In the genomic region with DNA sequence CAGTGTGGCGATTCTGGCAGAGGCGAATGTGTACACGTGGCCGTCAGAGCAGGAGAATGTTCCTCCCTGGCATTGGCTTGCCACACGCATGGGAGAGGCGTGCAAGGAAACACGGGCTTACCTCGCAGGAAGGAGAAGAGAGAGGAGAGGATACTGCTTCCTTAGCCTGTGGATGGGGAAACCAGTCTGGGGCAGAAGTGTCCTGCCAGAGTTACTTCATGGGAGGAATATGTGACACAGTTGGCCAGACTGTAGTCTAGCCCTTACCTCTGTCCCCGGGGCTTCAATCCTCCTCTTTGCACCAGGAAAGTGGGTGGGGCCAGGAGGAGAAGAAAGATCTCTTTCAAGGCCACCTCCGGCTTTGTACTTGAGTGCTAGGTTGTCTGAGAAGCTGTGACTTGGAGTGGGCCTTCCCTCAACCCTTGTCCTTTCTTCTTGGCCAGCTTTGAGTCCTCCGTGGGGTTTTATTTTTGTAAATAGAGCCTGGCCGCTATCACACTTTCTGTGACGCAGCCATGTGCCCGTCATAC, we compare ENCODE assay signal across 9 mouse cellular contexts. TPM values are rescaled to one million over a fixed set of nuclear protein-coding genes. Genes with fewer than 3 reads are reported as not detected.
DNase-seq lines count a peak whose midpoint lies in the region; ATAC-seq lines count a peak whose summit lies in the region.
"Had no signal": no experiment of that assay in that cellular context is flagged by ENCODE, and none has a peak within 500 bp of the region (broad histone marks: within the 10 kb centered on the region; RNA-seq: fewer than 3 reads in every experiment).

No protein-coding gene starts in this region.

- no peaks in the 10 kb centered on the region for H3K27me3 ChIP-seq in forebrain, embryonic 13.5 days
- H3K27me3 ChIP-seq in forebrain, embryonic 15.5 days, result no peaks in the 10 kb centered on the region
- no peaks in the 10 kb centered on the region for H3K27me3 ChIP-seq in lung, embryonic 15.5 days
- H3K27me3 ChIP-seq in heart, embryonic 16.5 days (ENCODE audit: control insufficient read depth, insufficient read depth, low read length), result no peaks in the 10 kb centered on the region
- no peaks in the 10 kb centered on the region for H3K27me3 ChIP-seq in neural tube, embryonic 15.5 days (replicated peaks)

- H3K27ac ChIP-seq in forebrain, embryonic 13.5 days, result no peak overlapping the region
- H3K27ac ChIP-seq in forebrain, embryonic 15.5 days (replicated peaks), result no peak overlapping the region
- peak overlapping the region; percentile 98 for H3K27ac ChIP-seq in lung, embryonic 15.5 days
- H3K27ac ChIP-seq in heart, embryonic 16.5 days (ENCODE audit: low read length), result no peak overlapping the region
- H3K27ac ChIP-seq in neural tube, embryonic 15.5 days (replicated peaks), result no peak overlapping the region

- H3K36me3 ChIP-seq in forebrain, embryonic 13.5 days (ENCODE audit: poor library complexity, severe bottlenecking), result no peaks in the 10 kb centered on the region
- H3K36me3 ChIP-seq in forebrain, embryonic 15.5 days, result no peaks in the 10 kb centered on the region
- no peaks in the 10 kb centered on the region for H3K36me3 ChIP-seq in lung, embryonic 15.5 days
- no peaks in the 10 kb centered on the region for H3K36me3 ChIP-seq in heart, embryonic 16.5 days (ENCODE audit: control insufficient read depth, insufficient read depth)
- H3K36me3 ChIP-seq in neural tube, embryonic 15.5 days, result no peaks in the 10 kb centered on the region

- no peak for ATAC-seq in forebrain, embryonic 13.5 days
- no peak for ATAC-seq in forebrain, embryonic 15.5 days (replicated peaks)
- no peak for ATAC-seq in lung, embryonic 15.5 days (ENCODE audit: borderline replicate concordance, extremely low read depth, low FRiP score, low TSS enrichment)
- ATAC-seq in heart, embryonic 16.5 days (replicated peaks; ENCODE audit: extremely low read depth, insufficient read depth, low FRiP score), result no peak
- ATAC-seq in neural tube, embryonic 15.5 days (ENCODE audit: low FRiP score), result no peak

- H3K4me2 ChIP-seq in forebrain, embryonic 13.5 days, result 0 out of 2 replicates have a peak overlapping the region, but pooled peaks have one; percentile 1
- H3K4me2 ChIP-seq in forebrain, embryonic 15.5 days (replicated peaks), result no peak overlapping the region
- H3K4me2 ChIP-seq in lung, embryonic 15.5 days, result peak overlapping the region; percentile 77
- H3K4me2 ChIP-seq in heart, embryonic 16.5 days (ENCODE audit: low read depth, low read length), result peak overlapping the region; percentile 6; the same call in 1 of the 2 replicates
- peak overlapping the region; percentile 74; the same call in 1 of the 2 replicates for H3K4me2 ChIP-seq in neural tube, embryonic 15.5 days

- no peak for DNase-seq in lung, postnatal 25 days (ENCODE audit: low spot score)
- no peak for DNase-seq in urinary bladder, postnatal 10 days (ENCODE audit: low spot score)
- no peak for DNase-seq in retina, postnatal 1 day

- H3K4me1 ChIP-seq in forebrain, embryonic 13.5 days, result peaks cover 51% of the 10 kb centered on the region
- H3K4me1 ChIP-seq in forebrain, embryonic 15.5 days, result peaks cover 51% of the 10 kb centered on the region
- H3K4me1 ChIP-seq in lung, embryonic 15.5 days, result peaks cover 74% of the 10 kb centered on the region
- peaks cover 60% of the 10 kb centered on the region for H3K4me1 ChIP-seq in heart, embryonic 16.5 days (ENCODE audit: control insufficient read depth, insufficient read depth, low read length)
- H3K4me1 ChIP-seq in neural tube, embryonic 15.5 days, result peaks cover 73% of the 10 kb centered on the region

- H3K9ac ChIP-seq in forebrain, embryonic 13.5 days, result no peak overlapping the region
- H3K9ac ChIP-seq in forebrain, embryonic 15.5 days (replicated peaks), result no peak overlapping the region
- H3K9ac ChIP-seq in lung, embryonic 15.5 days, result no peak overlapping the region
- 0 out of 2 replicates have a peak overlapping the region, but pooled peaks have one; percentile 11 for H3K9ac ChIP-seq in heart, embryonic 16.5 days (ENCODE audit: low read length)
- no peak overlapping the region for H3K9ac ChIP-seq in neural tube, embryonic 15.5 days (replicated peaks)

- 82% methylated on average over 14 of the region's 14 CpGs for WGBS in forebrain, embryonic 13.5 days
- 79% methylated on average over 14 of the region's 14 CpGs for WGBS in forebrain, embryonic 15.5 days
- WGBS in lung, embryonic 15.5 days, result 53% methylated on average over 14 of the region's 14 CpGs
- WGBS in heart, embryonic 16.5 days, result 58% methylated on average over 14 of the region's 14 CpGs
- 82% methylated on average over 14 of the region's 14 CpGs for WGBS in neural tube, embryonic 15.5 days

- H3K4me3 ChIP-seq in forebrain, embryonic 13.5 days, result no peak overlapping the region
- H3K4me3 ChIP-seq in forebrain, embryonic 15.5 days, result no peak overlapping the region
- H3K4me3 ChIP-seq in lung, embryonic 15.5 days, result no peak overlapping the region
- H3K4me3 ChIP-seq in heart, embryonic 16.5 days (ENCODE audit: low read length), result no peak overlapping the region
- no peak overlapping the region for H3K4me3 ChIP-seq in neural tube, embryonic 15.5 days (replicated peaks)

- H3K9me3 ChIP-seq in forebrain, embryonic 13.5 days (replicated peaks), result no peaks in the 10 kb centered on the region
- no peaks in the 10 kb centered on the region for H3K9me3 ChIP-seq in forebrain, embryonic 15.5 days
- H3K9me3 ChIP-seq in lung, embryonic 15.5 days, result no peaks in the 10 kb centered on the region
- H3K9me3 ChIP-seq in heart, embryonic 16.5 days (replicated peaks; ENCODE audit: control insufficient read depth, low read length), result no peaks in the 10 kb centered on the region
- no peaks in the 10 kb centered on the region for H3K9me3 ChIP-seq in neural tube, embryonic 15.5 days (replicated peaks)

RNA-seq across cellular contexts. Expression of gene Fam102a, which starts 4.4 kb away (rescaled TPM):
- 4.5 and 5.2 TPM in 2 replicates for polyA plus RNA-seq in forebrain, embryonic 13.5 days (2015; fragmentation: Nextera tagmentation; extraction: Ambion mirVana)
- polyA plus RNA-seq in forebrain, embryonic 15.5 days (2015; fragmentation: Nextera tagmentation; extraction: Ambion mirVana), result 5.7 and 6.1 TPM in 2 replicates
- polyA plus RNA-seq in lung, embryonic 15.5 days (2015; fragmentation: Nextera tagmentation; extraction: Ambion mirVana), result 12.3 and 12.6 TPM in 2 replicates
- polyA plus RNA-seq in heart, embryonic 16.5 days (2015; fragmentation: Nextera tagmentation; extraction: Ambion mirVana), result 5.8 and 6.6 TPM in 2 replicates
- polyA plus RNA-seq in neural tube, embryonic 15.5 days (2015; fragmentation: Nextera tagmentation; extraction: Ambion mirVana), result 6.7 and 7.0 TPM in 2 replicates

RNA-seq across cellular contexts. Expression of gene Dpm2, which starts 31.1 kb away (rescaled TPM):
- 127 and 129 TPM in 2 replicates for polyA plus RNA-seq in forebrain, embryonic 13.5 days (2015; fragmentation: Nextera tagmentation; extraction: Ambion mirVana)
- polyA plus RNA-seq in forebrain, embryonic 15.5 days (2015; fragmentation: Nextera tagmentation; extraction: Ambion mirVana), result 136 TPM in 2 replicates
- polyA plus RNA-seq in lung, embryonic 15.5 days (2015; fragmentation: Nextera tagmentation; extraction: Ambion mirVana), result 101 and 107 TPM in 2 replicates
- 72.1 and 73.0 TPM in 2 replicates for polyA plus RNA-seq in heart, embryonic 16.5 days (2015; fragmentation: Nextera tagmentation; extraction: Ambion mirVana)
- 141 and 147 TPM in 2 replicates for polyA plus RNA-seq in neural tube, embryonic 15.5 days (2015; fragmentation: Nextera tagmentation; extraction: Ambion mirVana)

RNA-seq across cellular contexts. Expression of gene Pip5kl1, which starts 35.1 kb away (rescaled TPM):
- 1.7 and 3.4 TPM in 2 replicates for polyA plus RNA-seq in forebrain, embryonic 13.5 days (2015; fragmentation: Nextera tagmentation; extraction: Ambion mirVana)
- polyA plus RNA-seq in forebrain, embryonic 15.5 days (2015; fragmentation: Nextera tagmentation; extraction: Ambion mirVana), result 3.5 and 4.2 TPM in 2 replicates
- 0.30 and 0.39 TPM in 2 replicates for polyA plus RNA-seq in lung, embryonic 15.5 days (2015; fragmentation: Nextera tagmentation; extraction: Ambion mirVana)
- 0.16 and 0.32 TPM in 2 replicates for polyA plus RNA-seq in heart, embryonic 16.5 days (2015; fragmentation: Nextera tagmentation; extraction: Ambion mirVana)
- polyA plus RNA-seq in neural tube, embryonic 15.5 days (2015; fragmentation: Nextera tagmentation; extraction: Ambion mirVana), result 16.3 and 17.8 TPM in 2 replicates
- polyA plus RNA-seq: heart, embryonic 14.5 days had no signal

RNA-seq across cellular contexts. Expression of gene 9430097D07Rik, which starts 36.0 kb away (rescaled TPM):
- 0.18 and 0.39 TPM in 2 replicates for polyA plus RNA-seq in forebrain, embryonic 13.5 days (2015; fragmentation: Nextera tagmentation; extraction: Ambion mirVana)
- polyA plus RNA-seq in forebrain, embryonic 15.5 days (2015; fragmentation: Nextera tagmentation; extraction: Ambion mirVana), result 0.23 and 0.24 TPM in 2 replicates
- 0.29 TPM in 1 of 2 replicates, not detected in the other for polyA plus RNA-seq in lung, embryonic 15.5 days (2015; fragmentation: Nextera tagmentation; extraction: Ambion mirVana)
- not detected in 2 replicates for polyA plus RNA-seq in heart, embryonic 16.5 days (2015; fragmentation: Nextera tagmentation; extraction: Ambion mirVana)
- polyA plus RNA-seq in neural tube, embryonic 15.5 days (2015; fragmentation: Nextera tagmentation; extraction: Ambion mirVana), result 0.59 and 0.99 TPM in 2 replicates
- polyA plus RNA-seq: heart, embryonic 14.5 days had no signal

RNA-seq across cellular contexts. Expression of gene St6galnac4, which starts 47.4 kb away (rescaled TPM):
- polyA plus RNA-seq in forebrain, embryonic 13.5 days (2015; fragmentation: Nextera tagmentation; extraction: Ambion mirVana), result 14.5 and 16.5 TPM in 2 replicates
- 25.9 and 26.4 TPM in 2 replicates for polyA plus RNA-seq in forebrain, embryonic 15.5 days (2015; fragmentation: Nextera tagmentation; extraction: Ambion mirVana)
- polyA plus RNA-seq in lung, embryonic 15.5 days (2015; fragmentation: Nextera tagmentation; extraction: Ambion mirVana), result 25.9 and 26.1 TPM in 2 replicates
- polyA plus RNA-seq in heart, embryonic 16.5 days (2015; fragmentation: Nextera tagmentation; extraction: Ambion mirVana), result 40.6 and 40.7 TPM in 2 replicates
- polyA plus RNA-seq in neural tube, embryonic 15.5 days (2015; fragmentation: Nextera tagmentation; extraction: Ambion mirVana), result 43.9 and 44.6 TPM in 2 replicates
